20 mouse cellular contexts compared by ENCODE assay signal in genomic region chr5:144274904-144275303, GRCm38 (mm10). TPM values are rescaled to one million over a fixed set of nuclear protein-coding genes. Genes with fewer than 3 reads are reported as not detected.
DNase-seq lines count a peak whose midpoint lies in the region; ATAC-seq lines count a peak whose summit lies in the region.
"Had no signal": no experiment of that assay in that cellular context is flagged by ENCODE, and none has a peak within 500 bp of the region (broad histone marks: within the 10 kb centered on the region; RNA-seq: fewer than 3 reads in every experiment).

No protein-coding gene starts in this region.

- peak overlapping the region; percentile 35; the same call in 1 of the 2 replicates for H3K27ac ChIP-seq in hindbrain, embryonic 10.5 days
- H3K27ac ChIP-seq in hindbrain, embryonic 16.5 days (ENCODE audit: low read depth, low read length): no peak overlapping the region
- H3K27ac ChIP-seq in lung, embryonic 15.5 days: peak overlapping the region; percentile 41; the same call in 1 of the 2 replicates
- H3K27ac ChIP-seq: limb, embryonic 13.5 days; liver, embryonic 13.5 days; stomach, embryonic 15.5 days had no signal

- ATAC-seq in hindbrain, embryonic 16.5 days: no peak
- ATAC-seq in lung, embryonic 15.5 days (ENCODE audit: borderline replicate concordance, extremely low read depth, low FRiP score, low TSS enrichment): no peak
- ATAC-seq: forebrain, postnatal 0 days had no signal

- peak; percentile 26 for DNase-seq in gastrocnemius, postnatal 25 days
- DNase-seq in gastrocnemius, adult 8-10 months (ENCODE audit: low spot score in 2 of 2): no peak
- no peak for DNase-seq in hindbrain, embryonic 10.5 days (ENCODE audit: low spot score)
- DNase-seq in lung, adult 18-20 months: no peak
- peak; percentile 78 for DNase-seq in R1 (ENCODE audit: low read depth, low spot score)
- DNase-seq in retina, postnatal 1 day: no peak
- DNase-seq: B cell, adult 2 months; cerebellum, adult 18-20 months; cerebellum, postnatal 25 days; embryo, embryonic 11 days; forebrain, postnatal 0 days; kidney, adult 18-20 months; layer of hippocampus, postnatal 36 days; liver, embryonic 13.5 days; thymus, adult 18-20 months; thymus, postnatal 4 days had no signal

- peaks cover 10% of the 10 kb centered on the region; the same call in 1 of the 2 replicates for H3K4me1 ChIP-seq in hindbrain, embryonic 10.5 days (replicated peaks)
- H3K4me1 ChIP-seq in hindbrain, embryonic 16.5 days (ENCODE audit: control insufficient read depth, insufficient read depth, low read depth, low read length): no peaks in the 10 kb centered on the region
- H3K4me1 ChIP-seq in lung, embryonic 15.5 days: peaks cover 17% of the 10 kb centered on the region
- H3K4me1 ChIP-seq: limb, embryonic 13.5 days; stomach, embryonic 15.5 days had no signal

- no peak overlapping the region for H3K4me3 ChIP-seq in hindbrain, embryonic 10.5 days
- H3K4me3 ChIP-seq in hindbrain, embryonic 16.5 days (ENCODE audit: low read length): no peak overlapping the region
- H3K4me3 ChIP-seq in lung, embryonic 15.5 days: no peak overlapping the region
- H3K4me3 ChIP-seq: limb, embryonic 13.5 days; liver, embryonic 13.5 days; stomach, embryonic 15.5 days had no signal

- H3K36me3 ChIP-seq in hindbrain, embryonic 10.5 days: peaks cover 37% of the 10 kb centered on the region
- H3K36me3 ChIP-seq in hindbrain, embryonic 16.5 days (ENCODE audit: control insufficient read depth, insufficient read depth, low read length): no peaks in the 10 kb centered on the region
- H3K36me3 ChIP-seq in lung, embryonic 15.5 days: 0 out of 2 replicates have a peak, but pooled peaks cover 10% of the 10 kb centered on the region
- H3K36me3 ChIP-seq: liver, embryonic 13.5 days had no signal

- H3K9me3 ChIP-seq in hindbrain, embryonic 10.5 days: no peaks in the 10 kb centered on the region
- H3K9me3 ChIP-seq in hindbrain, embryonic 16.5 days (ENCODE audit: control insufficient read depth, low read length): no peaks in the 10 kb centered on the region
- no peaks in the 10 kb centered on the region for H3K9me3 ChIP-seq in lung, embryonic 15.5 days
- H3K9me3 ChIP-seq: limb, embryonic 13.5 days; liver, embryonic 13.5 days; stomach, embryonic 15.5 days had no signal

- no peak overlapping the region for H3K9ac ChIP-seq in hindbrain, embryonic 16.5 days (ENCODE audit: low read depth, low read length)
- H3K9ac ChIP-seq in lung, embryonic 15.5 days: no peak overlapping the region
- H3K9ac ChIP-seq: forebrain, postnatal 0 days; limb, embryonic 13.5 days; liver, embryonic 13.5 days; stomach, embryonic 15.5 days had no signal

- H3K4me2 ChIP-seq in hindbrain, embryonic 16.5 days (ENCODE audit: low read length): no peak overlapping the region
- H3K4me2 ChIP-seq in lung, embryonic 15.5 days: no peak overlapping the region
- H3K4me2 ChIP-seq: limb, embryonic 13.5 days; liver, embryonic 13.5 days; stomach, embryonic 15.5 days had no signal

- H3K27me3 ChIP-seq in hindbrain, embryonic 10.5 days (ENCODE audit: insufficient read depth, poor library complexity, severe bottlenecking): no peaks in the 10 kb centered on the region
- H3K27me3 ChIP-seq in hindbrain, embryonic 16.5 days (replicated peaks; ENCODE audit: control insufficient read depth, insufficient read depth, low read length): no peaks in the 10 kb centered on the region
- no peaks in the 10 kb centered on the region for H3K27me3 ChIP-seq in lung, embryonic 15.5 days
- H3K27me3 ChIP-seq: limb, embryonic 13.5 days; liver, embryonic 13.5 days; stomach, embryonic 15.5 days had no signal

- WGBS in hindbrain, embryonic 10.5 days: 55% methylated on average over 6 of the region's 6 CpGs
- WGBS in hindbrain, embryonic 16.5 days: 59% methylated on average over 6 of the region's 6 CpGs
- 58% methylated on average over 6 of the region's 6 CpGs for WGBS in lung, embryonic 15.5 days

RNA-seq across cellular contexts. Expression of gene Bri3, which starts 30.7 kb away (rescaled TPM):
- total RNA-seq in gastrocnemius, postnatal 25 days (2021): 10 to 100 TPM; 36.0 to 43.5 TPM
- total RNA-seq in gastrocnemius, adult 8-10 months (2022): 10 to 100 TPM; 35.7 to 43.3 (median 40.9) TPM
- 115 and 157 TPM in 2 replicates for polyA plus RNA-seq in hindbrain, embryonic 10.5 days (2016; fragmentation: Nextera tagmentation; extraction: Ambion mirVana)
- 80.7 and 90.7 TPM in 2 replicates for polyA plus RNA-seq in hindbrain, embryonic 16.5 days (2015; fragmentation: Nextera tagmentation; extraction: Ambion mirVana)
- polyA plus RNA-seq in lung, embryonic 15.5 days (2015; fragmentation: Nextera tagmentation; extraction: Ambion mirVana): 123 and 129 TPM in 2 replicates

RNA-seq across cellular contexts. Expression of gene Tecpr1, which starts 51.5 kb away (rescaled TPM):
- total RNA-seq in gastrocnemius, postnatal 25 days (2021): 10 to 100 TPM; 14.4 to 15.3 TPM
- total RNA-seq in gastrocnemius, adult 8-10 months (2022): 10 to 100 TPM; 15.1 to 16.4 (median 15.7) TPM
- polyA plus RNA-seq in hindbrain, embryonic 10.5 days (2016; fragmentation: Nextera tagmentation; extraction: Ambion mirVana): 23.4 and 24.7 TPM in 2 replicates
- 41.8 and 45.8 TPM in 2 replicates for polyA plus RNA-seq in hindbrain, embryonic 16.5 days (2015; fragmentation: Nextera tagmentation; extraction: Ambion mirVana)
- 21.2 and 25.1 TPM in 2 replicates for polyA plus RNA-seq in lung, embryonic 15.5 days (2015; fragmentation: Nextera tagmentation; extraction: Ambion mirVana)

Comparison
In these comparisons a context has a peak if more than half of its experiments do, and no peak if none do; other contexts are left out.
1. DNase-seq: peak in gastrocnemius, postnatal 25 days (single experiment) and R1 (single experiment); none in gastrocnemius, adult 8-10 months (0 of 2), hindbrain, embryonic 10.5 days (single experiment), lung, adult 18-20 months (0 of 2) and retina, postnatal 1 day (single experiment).